Mouse (Mus musculus): ENCODE results near the gene Tsen15. TPM values are rescaled to one million over a fixed set of nuclear protein-coding genes. Genes with fewer than 3 reads are reported as not detected.

Gene Tsen15
- polyA plus RNA-seq, 1 experiment = 18.8 TPM

GRCm38 (mm10) chr1:152416306-152416904 is 29.9 kb upstream of the Tsen15 start:
- 62% methylated on average over 13 of the region's 13 CpGs for WGBS
- Histone ChIP-seq H3K36me3 (ENCODE audit: control insufficient read depth, insufficient read depth, low read length) (no peaks in the 10 kb centered on the region), H3K4me1 (ENCODE audit: control insufficient read depth, insufficient read depth, low read length) (no peaks in the 10 kb centered on the region), H3K27ac (ENCODE audit: insufficient read depth, low read depth, low read length) (no peak overlapping the region), H3K27me3 (replicated peaks; ENCODE audit: control insufficient read depth, insufficient read depth, low read length) (no peaks in the 10 kb centered on the region), H3K4me3 (ENCODE audit: insufficient read depth, low read depth, low read length) (no peak overlapping the region)
- no peak for DNase-seq
- no peak for TF ChIP-seq POLR2A (IDR thresholded peaks at IDR 0.05; ENCODE audit: low read depth, low read length)
- TF ChIP-seq CTCF (conservative IDR thresholded peaks at IDR 0.05; ENCODE audit: insufficient read depth, insufficient read length, low read depth, low read length) = no peak

DNA sequence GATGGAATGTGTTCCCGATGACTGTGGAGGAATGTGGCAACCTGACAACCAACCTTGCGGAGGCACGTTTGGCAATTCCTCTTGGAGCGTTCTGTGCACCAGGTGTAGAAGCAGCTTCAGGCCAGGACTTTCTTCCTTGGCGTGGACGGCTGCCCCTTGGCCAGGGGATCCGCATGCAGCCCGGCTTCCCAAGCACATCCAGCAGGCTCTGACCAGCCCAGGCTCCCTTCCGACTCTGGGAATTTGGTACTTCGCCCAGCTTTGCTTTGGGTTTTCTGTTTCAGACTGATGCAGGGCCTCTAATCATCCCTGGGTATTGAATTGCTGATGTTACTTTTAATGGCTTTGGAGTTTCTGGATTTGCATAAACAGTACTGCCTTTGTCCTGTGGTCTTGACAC is 28.0 kb upstream of the Tsen15 start:
- 65% methylated on average over 10 of the region's 10 CpGs for WGBS
- TF ChIP-seq CTCF (conservative IDR thresholded peaks at IDR 0.05; ENCODE audit: insufficient read depth, insufficient read length, low read depth, low read length) (no peak), POLR2A (IDR thresholded peaks at IDR 0.05; ENCODE audit: low read depth, low read length) (no peak)
- no peak for DNase-seq
- H3K36me3 ChIP-seq (ENCODE audit: control insufficient read depth, insufficient read depth, low read length) = no peaks in the 10 kb centered on the region
- no peak overlapping the region for H3K4me3 ChIP-seq (ENCODE audit: insufficient read depth, low read depth, low read length)
- H3K27ac ChIP-seq (ENCODE audit: insufficient read depth, low read depth, low read length) = no peak overlapping the region
- no peaks in the 10 kb centered on the region for H3K27me3 ChIP-seq (replicated peaks; ENCODE audit: control insufficient read depth, insufficient read depth, low read length)
- no peaks in the 10 kb centered on the region for H3K4me1 ChIP-seq (ENCODE audit: control insufficient read depth, insufficient read depth, low read length)

DNA sequence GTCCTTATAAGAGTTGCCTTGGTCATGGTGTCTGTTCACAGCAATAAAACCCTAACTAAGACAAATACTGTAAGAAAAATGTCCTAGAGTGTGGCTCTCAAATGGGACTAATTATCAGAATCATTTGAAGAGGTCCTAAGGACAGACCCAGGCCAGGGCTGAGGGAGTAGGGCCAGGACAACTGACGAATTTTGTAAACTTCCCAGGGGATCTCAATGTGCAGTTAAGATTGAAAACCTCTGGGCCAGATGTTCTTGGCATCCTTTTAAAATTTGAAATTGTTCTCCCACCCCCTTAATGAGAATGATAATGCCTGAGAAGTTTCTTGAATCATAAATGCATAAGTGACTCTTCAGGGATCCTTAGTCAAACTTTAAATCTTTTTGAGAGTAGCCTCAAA is 27.5 kb upstream of the Tsen15 start:
- WGBS = 85% methylated on average over 1 of the region's 1 CpGs
- TF ChIP-seq POLR2A (IDR thresholded peaks at IDR 0.05; ENCODE audit: low read depth, low read length) (no peak), CTCF (conservative IDR thresholded peaks at IDR 0.05; ENCODE audit: insufficient read depth, insufficient read length, low read depth, low read length) (no peak)
- no peaks in the 10 kb centered on the region for H3K36me3 ChIP-seq (ENCODE audit: control insufficient read depth, insufficient read depth, low read length)
- H3K4me3 ChIP-seq (ENCODE audit: insufficient read depth, low read depth, low read length) = no peak overlapping the region
- no peaks in the 10 kb centered on the region for H3K27me3 ChIP-seq (replicated peaks; ENCODE audit: control insufficient read depth, insufficient read depth, low read length)
- no peak for DNase-seq
- no peak overlapping the region for H3K27ac ChIP-seq (ENCODE audit: insufficient read depth, low read depth, low read length)
- no peaks in the 10 kb centered on the region for H3K4me1 ChIP-seq (ENCODE audit: control insufficient read depth, insufficient read depth, low read length)

DNA sequence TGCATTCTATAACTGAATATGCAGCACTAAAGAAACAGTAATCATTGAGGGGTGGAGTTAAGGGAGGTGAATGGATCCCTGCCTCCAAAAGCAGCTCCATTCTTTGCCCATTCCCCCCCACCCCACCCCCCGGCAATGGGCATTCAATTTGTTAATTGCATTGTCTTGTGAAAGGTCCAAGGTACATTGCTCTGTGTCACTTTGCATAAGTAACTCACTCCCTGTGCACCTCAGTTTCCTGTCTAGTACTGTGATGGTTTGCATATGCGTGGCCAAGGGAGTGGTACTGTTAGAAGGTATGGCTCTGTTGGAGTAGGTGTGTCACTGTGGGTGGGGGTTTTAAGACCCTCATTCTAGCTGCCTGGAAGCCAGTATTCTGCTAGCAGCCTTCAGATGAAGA is 26.6 kb upstream of the Tsen15 start:
- Histone ChIP-seq H3K4me1 (ENCODE audit: control insufficient read depth, insufficient read depth, low read length) (no peaks in the 10 kb centered on the region), H3K4me3 (ENCODE audit: insufficient read depth, low read depth, low read length) (no peak overlapping the region), H3K27ac (ENCODE audit: insufficient read depth, low read depth, low read length) (no peak overlapping the region), H3K36me3 (ENCODE audit: control insufficient read depth, insufficient read depth, low read length) (no peaks in the 10 kb centered on the region), H3K27me3 (replicated peaks; ENCODE audit: control insufficient read depth, insufficient read depth, low read length) (no peaks in the 10 kb centered on the region)
- DNase-seq = no peak
- TF ChIP-seq CTCF (conservative IDR thresholded peaks at IDR 0.05; ENCODE audit: insufficient read depth, insufficient read length, low read depth, low read length) (no peak), POLR2A (IDR thresholded peaks at IDR 0.05; ENCODE audit: low read depth, low read length) (no peak)
- 95% methylated on average over 2 of the region's 2 CpGs for WGBS

DNA sequence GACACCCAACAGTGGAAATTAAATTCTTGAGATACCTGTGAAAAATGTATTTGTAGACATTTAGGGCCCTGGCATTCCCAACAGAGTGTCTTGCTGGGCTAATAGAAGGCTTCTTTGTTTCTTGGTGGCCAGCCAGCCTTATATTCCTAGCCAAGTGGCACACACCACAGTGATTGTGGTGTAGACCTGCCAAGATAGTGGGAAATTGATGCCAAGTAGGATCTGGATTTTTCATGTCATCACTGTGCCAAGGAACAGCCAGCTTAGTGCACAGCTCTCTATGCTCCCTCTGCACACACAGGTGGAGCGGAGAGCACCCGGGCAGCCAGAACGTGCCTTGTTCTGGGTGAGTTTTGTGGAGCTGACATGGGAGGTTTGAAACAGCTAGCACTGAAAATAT is 24.2 kb upstream of the Tsen15 start:
- no peak for TF ChIP-seq POLR2A (IDR thresholded peaks at IDR 0.05; ENCODE audit: low read depth, low read length)
- TF ChIP-seq CTCF (conservative IDR thresholded peaks at IDR 0.05; ENCODE audit: insufficient read depth, insufficient read length, low read depth, low read length) = no peak
- H3K27me3 ChIP-seq (replicated peaks; ENCODE audit: control insufficient read depth, insufficient read depth, low read length) = no peaks in the 10 kb centered on the region
- 93% methylated on average over 3 of the region's 3 CpGs for WGBS
- H3K36me3 ChIP-seq (ENCODE audit: control insufficient read depth, insufficient read depth, low read length) = no peaks in the 10 kb centered on the region
- H3K4me1 ChIP-seq (ENCODE audit: control insufficient read depth, insufficient read depth, low read length) = no peaks in the 10 kb centered on the region; the same call in 1 of the 2 replicates
- no peak overlapping the region for H3K4me3 ChIP-seq (ENCODE audit: insufficient read depth, low read depth, low read length)
- H3K27ac ChIP-seq (ENCODE audit: insufficient read depth, low read depth, low read length) = no peak overlapping the region
- DNase-seq = no peak

DNA sequence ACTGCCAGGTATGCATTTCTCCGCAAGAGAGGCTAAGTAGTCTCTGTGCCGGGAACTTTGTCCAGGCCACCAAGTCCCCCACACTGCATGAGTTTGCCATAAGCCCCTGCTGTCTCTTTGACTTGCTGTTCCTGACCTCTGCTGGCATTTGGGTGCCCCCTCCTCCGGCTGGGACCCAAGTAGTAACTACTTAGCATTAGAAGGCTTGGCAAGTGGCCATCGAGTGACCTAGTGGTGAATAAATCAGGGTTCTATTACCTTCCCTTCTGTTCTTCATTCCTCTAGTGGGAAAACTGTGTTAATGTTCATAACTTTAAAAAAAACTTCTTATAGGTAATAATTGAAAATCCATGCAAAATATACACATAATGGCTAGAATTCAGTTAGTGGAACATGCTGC is 22.9 kb upstream of the Tsen15 start:
- Histone ChIP-seq H3K4me3 (ENCODE audit: insufficient read depth, low read depth, low read length) (no peak overlapping the region), H3K27me3 (replicated peaks; ENCODE audit: control insufficient read depth, insufficient read depth, low read length) (no peaks in the 10 kb centered on the region), H3K4me1 (ENCODE audit: control insufficient read depth, insufficient read depth, low read length) (no peaks in the 10 kb centered on the region; the same call in 1 of the 2 replicates), H3K36me3 (ENCODE audit: control insufficient read depth, insufficient read depth, low read length) (no peaks in the 10 kb centered on the region), H3K27ac (ENCODE audit: insufficient read depth, low read depth, low read length) (no peak overlapping the region)
- DNase-seq = no peak
- 70% methylated on average over 4 of the region's 4 CpGs for WGBS
- no peak for TF ChIP-seq CTCF (conservative IDR thresholded peaks at IDR 0.05; ENCODE audit: insufficient read depth, insufficient read length, low read depth, low read length)
- TF ChIP-seq POLR2A (IDR thresholded peaks at IDR 0.05; ENCODE audit: low read depth, low read length) = no peak

DNA sequence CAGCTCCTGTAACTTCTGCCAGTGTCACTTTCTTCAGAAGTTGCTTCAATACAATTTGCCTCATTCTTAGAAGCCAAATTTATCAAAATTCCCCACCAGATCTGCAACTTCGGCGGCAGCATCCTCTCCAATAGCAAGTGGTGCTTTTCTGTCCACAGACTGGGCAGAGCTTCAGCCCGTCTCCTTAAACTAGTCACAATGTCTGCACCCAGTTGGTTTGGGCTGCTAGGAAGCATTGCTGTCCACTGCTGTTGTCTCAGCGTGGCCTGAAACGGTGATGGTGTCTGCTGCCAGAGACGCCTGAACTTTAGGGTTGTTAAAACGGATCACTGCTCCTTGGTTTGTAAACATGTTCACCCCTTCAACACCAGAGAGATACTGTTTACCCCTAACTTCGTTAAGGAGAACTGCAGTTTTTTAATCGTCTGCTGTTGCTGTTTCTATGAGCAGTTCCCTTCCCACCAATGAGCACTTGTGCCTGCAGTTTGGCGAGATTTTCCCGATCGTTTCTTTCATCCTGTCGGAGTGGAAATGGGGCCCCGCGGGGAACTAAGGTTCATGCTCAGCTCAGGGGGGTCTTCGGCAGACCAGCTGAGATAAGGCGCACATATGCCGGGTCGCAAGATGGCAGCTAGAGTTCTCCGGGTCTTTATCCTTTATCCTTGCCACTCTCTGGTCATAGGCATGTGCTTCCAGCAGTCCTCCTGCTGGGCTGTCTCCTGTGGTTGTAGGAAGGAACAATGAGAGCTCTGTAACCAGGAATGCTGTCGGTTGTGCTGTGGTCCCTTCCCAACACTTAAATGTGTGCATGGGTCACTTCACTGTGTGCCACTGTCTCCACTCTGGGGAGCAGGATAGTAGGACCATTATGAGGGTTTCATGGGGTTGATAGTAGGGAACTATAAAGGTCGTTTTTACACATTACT is 20.8 kb upstream of the Tsen15 start:
- TF ChIP-seq POLR2A (IDR thresholded peaks at IDR 0.05; ENCODE audit: low read depth, low read length) = no peak
- TF ChIP-seq CTCF (conservative IDR thresholded peaks at IDR 0.05; ENCODE audit: insufficient read depth, insufficient read length, low read depth, low read length) = no peak
- Histone ChIP-seq H3K36me3 (ENCODE audit: control insufficient read depth, insufficient read depth, low read length) (no peaks in the 10 kb centered on the region), H3K27me3 (replicated peaks; ENCODE audit: control insufficient read depth, insufficient read depth, low read length) (no peaks in the 10 kb centered on the region), H3K27ac (ENCODE audit: insufficient read depth, low read depth, low read length) (no peak overlapping the region), H3K4me3 (ENCODE audit: insufficient read depth, low read depth, low read length) (no peak overlapping the region), H3K4me1 (ENCODE audit: control insufficient read depth, insufficient read depth, low read length) (no peaks in the 10 kb centered on the region; the same call in 1 of the 2 replicates)
- DNase-seq = no peak
- WGBS = 52% methylated on average over 22 of the region's 22 CpGs

Measured in kidney, adult 2 months (tissue).